Mouse (Mus musculus): ENCODE results near the gene Fabp1. TPM values are rescaled to one million over a fixed set of nuclear protein-coding genes. Genes with fewer than 3 reads are reported as not detected.
A peak's percentile ranks its signal among the peaks of the same experiment; 100 is the strongest.

The Fabp1 gene
- total and polyA plus RNA-seq, 3 experiments = not detected

- H3K36me3 ChIP-seq (ENCODE audit: control insufficient read depth in 1 of 2, insufficient read depth in 2 of 2, low read length in 2 of 2) = no peaks in the 10 kb centered on the region
- H3K4me1 ChIP-seq (ENCODE audit: control insufficient read depth in 1 of 2, insufficient read depth in 2 of 2, low read length in 2 of 2) = no peaks in the 10 kb centered on the region; a peak in 1 of 4 replicates
- H3K27me3 ChIP-seq (ENCODE audit: control insufficient read depth in 1 of 2, insufficient read depth in 2 of 2, low read length in 2 of 2) = no peaks in the 10 kb centered on the region; a peak in 2 of 4 replicates
- H3K9ac ChIP-seq (ENCODE audit: control insufficient read depth, low read depth, low read length, poor library complexity, severe bottlenecking) = no peak overlapping the region
- no peak overlapping the region for H3K27ac ChIP-seq (ENCODE audit: control insufficient read depth, low read depth, low read length)
- H3K4me3 ChIP-seq (ENCODE audit: control insufficient read depth in 1 of 2, insufficient read depth in 1 of 2, low read depth in 2 of 2, low read length in 2 of 2) = no peak overlapping the region
- no peaks in the 10 kb centered on the region for H3K79me2 ChIP-seq (ENCODE audit: control insufficient read depth, insufficient read depth, low read length, poor library complexity)
- peak; percentile 68 for DNase-seq (ENCODE audit: low read depth, low spot score)
- H3K9me3 ChIP-seq (replicated peaks; ENCODE audit: insufficient read depth, low read length) = no peaks in the 10 kb centered on the region
- no peak for TF ChIP-seq POLR2AphosphoS2 (IDR thresholded peaks at IDR 0.05; ENCODE audit: low read length)
- peak; percentile 95 for TF ChIP-seq SMC3 (IDR thresholded peaks at IDR 0.05; ENCODE audit: low read depth, low read length)
- TF ChIP-seq MEF2A (IDR thresholded peaks at IDR 0.05; ENCODE audit: extremely low read depth, insufficient replicate concordance, low read depth, low read length, poor library complexity, severe bottlenecking) = no peak
- TF ChIP-seq RAD21 (IDR thresholded peaks at IDR 0.05; ENCODE audit: low read depth, low read length) = peak; percentile 96
- no peak for TF ChIP-seq POLR2AphosphoS5 (IDR thresholded peaks at IDR 0.05; ENCODE audit: borderline replicate concordance, low read depth, low read length)
- TF ChIP-seq JUND (IDR thresholded peaks at IDR 0.05; ENCODE audit: low read depth, low read length) = no peak
- TF ChIP-seq NRF1 (IDR thresholded peaks at IDR 0.05; ENCODE audit: insufficient read depth, low read depth, low read length, poor library complexity, severe bottlenecking) = no peak
- TF ChIP-seq GABPA (IDR thresholded peaks at IDR 0.05; ENCODE audit: low read depth, low read length) = no peak
- TF ChIP-seq MAFK (IDR thresholded peaks at IDR 0.05; ENCODE audit: borderline replicate concordance, low read depth, low read length) = no peak
- no peak for TF ChIP-seq EP300 (IDR thresholded peaks at IDR 0.05; ENCODE audit: low read depth in 1 of 2, low read length in 2 of 2)
- TF ChIP-seq TCF12 (IDR thresholded peaks at IDR 0.05; ENCODE audit: low read depth, low read length) = no peak
- TF ChIP-seq ELF1 (IDR thresholded peaks at IDR 0.05; ENCODE audit: low read depth, low read length) = no peak
- TF ChIP-seq TAL1 (IDR thresholded peaks at IDR 0.05; ENCODE audit: low read length) = no peak
- TF ChIP-seq MYC (IDR thresholded peaks at IDR 0.05; ENCODE audit: low read depth, low read length) = no peak
- no peak for TF ChIP-seq ZMIZ1 (IDR thresholded peaks at IDR 0.05; ENCODE audit: low read depth, low read length)
- no peak for TF ChIP-seq TBP (IDR thresholded peaks at IDR 0.05; ENCODE audit: low read depth, low read length)
- TF ChIP-seq MYB (IDR thresholded peaks at IDR 0.05; ENCODE audit: low read depth, low read length) = no peak
- no peak for TF ChIP-seq BHLHE40 (IDR thresholded peaks at IDR 0.05; ENCODE audit: borderline replicate concordance, low read depth, low read length)
- no peak for TF ChIP-seq MAZ (IDR thresholded peaks at IDR 0.05; ENCODE audit: low read depth, low read length)
- 0 out of 2 replicates have a peak, but pooled peaks have one; percentile 30 for TF ChIP-seq SIN3A (IDR thresholded peaks at IDR 0.05; ENCODE audit: low read length)
- TF ChIP-seq CHD1 (IDR thresholded peaks at IDR 0.05; ENCODE audit: low read depth, low read length) = no peak
- TF ChIP-seq ETS1 (IDR thresholded peaks at IDR 0.05; ENCODE audit: low read depth, low read length) = no peak
- no peak for TF ChIP-seq MAX (IDR thresholded peaks at IDR 0.05; ENCODE audit: low read length)
- TF ChIP-seq USF1 (IDR thresholded peaks at IDR 0.05; ENCODE audit: low read depth, low read length) = peak; percentile 37; the same call in 1 of the 2 replicates
- TF ChIP-seq ZC3H11A (IDR thresholded peaks at IDR 0.05; ENCODE audit: low read depth, low read length) = peak; percentile 90
- TF ChIP-seq RCOR1 (IDR thresholded peaks at IDR 0.05; ENCODE audit: low read depth, low read length) = no peak
- no peak for TF ChIP-seq KAT2A (conservative IDR thresholded peaks at IDR 0.05; ENCODE audit: low read depth, low read length)
- no peak for TF ChIP-seq MXI1 (IDR thresholded peaks at IDR 0.05; ENCODE audit: low read depth, low read length)
- peak; percentile 45 to 89 (median 46) for TF ChIP-seq CTCF (IDR thresholded peaks at IDR 0.05 in 2 of 3, conservative IDR thresholded peaks at IDR 0.05 in 1 of 3; ENCODE audit: control insufficient read depth in 1 of 3, insufficient read depth in 1 of 3, low read depth in 2 of 3, low read length in 3 of 3, poor library complexity in 1 of 3, severe bottlenecking in 1 of 3)
- no peak for TF ChIP-seq ZKSCAN1 (IDR thresholded peaks at IDR 0.05; ENCODE audit: low read depth, low read length)
- TF ChIP-seq ZNF384 (IDR thresholded peaks at IDR 0.05; ENCODE audit: low read depth, low read length) = no peak
- TF ChIP-seq NELFE (IDR thresholded peaks at IDR 0.05; ENCODE audit: low read depth, low read length) = no peak
- TF ChIP-seq CHD2 (IDR thresholded peaks at IDR 0.05; ENCODE audit: low read length) = no peak
- no peak for TF ChIP-seq E2F4 (IDR thresholded peaks at IDR 0.05; ENCODE audit: borderline replicate concordance, low read depth, low read length)
- no peak for TF ChIP-seq USF2 (IDR thresholded peaks at IDR 0.05; ENCODE audit: borderline replicate concordance in 1 of 2, insufficient read depth in 1 of 2, low read depth in 1 of 2, low read length in 2 of 2)
- TF ChIP-seq POLR2A (IDR thresholded peaks at IDR 0.05; ENCODE audit: control insufficient read depth in 1 of 2, insufficient read depth in 1 of 2, low read depth in 1 of 2, low read length in 2 of 2, poor library complexity in 1 of 2) = no peak
- TF ChIP-seq GATA1 (IDR thresholded peaks at IDR 0.05; ENCODE audit: low read depth, low read length) = no peak
These were observed 33.0 kb upstream of the Fabp1 start for GRCm38 (mm10) chr6:71166551-71167169.

All from MEL (cell line).